Comparison of ENCODE assay signal across 21 mouse cellular contexts in genomic region chr8:80337872-80338271, GRCm38 (mm10).
"Had no signal": no experiment of that assay in that cellular context is flagged by ENCODE, and none has a peak within 500 bp of the region (broad histone marks: within the 10 kb centered on the region; RNA-seq: fewer than 3 reads in every experiment).

No protein-coding gene starts in this region.

- H3K4me1 ChIP-seq: limb, embryonic 15.5 days; liver, embryonic 12.5 days; liver, embryonic 15.5 days; midbrain, embryonic 13.5 days; neural tube, embryonic 13.5 days had no signal

- H3K36me3 ChIP-seq: limb, embryonic 12.5 days; limb, embryonic 15.5 days; liver, embryonic 12.5 days; liver, embryonic 15.5 days; midbrain, embryonic 13.5 days; neural tube, embryonic 13.5 days had no signal

- H3K4me2 ChIP-seq: limb, embryonic 12.5 days; limb, embryonic 15.5 days; liver, embryonic 12.5 days; liver, embryonic 15.5 days; midbrain, embryonic 13.5 days; neural tube, embryonic 13.5 days had no signal

- DNase-seq: kidney, adult 18-20 months; kidney, adult 9 months; kidney, postnatal 14 days; kidney, postnatal 4 days; lung, adult 2 months; lung, postnatal 14 days; lung, postnatal 4 days; thymus, adult 2 months; thymus, postnatal 14 days; thymus, postnatal 4 days had no signal

- H3K9ac ChIP-seq: limb, embryonic 12.5 days; limb, embryonic 15.5 days; liver, embryonic 12.5 days; liver, embryonic 15.5 days; midbrain, embryonic 13.5 days; neural tube, embryonic 13.5 days had no signal

- H3K27me3 ChIP-seq: limb, embryonic 12.5 days; limb, embryonic 15.5 days; liver, embryonic 12.5 days; liver, embryonic 15.5 days; midbrain, embryonic 13.5 days; neural tube, embryonic 13.5 days had no signal

- H3K9me3 ChIP-seq: limb, embryonic 12.5 days; limb, embryonic 15.5 days; liver, embryonic 12.5 days; liver, embryonic 15.5 days; midbrain, embryonic 13.5 days; neural tube, embryonic 13.5 days had no signal

- ATAC-seq: inflammation-experienced regulatory T-cells, adult 6 months; intestine, embryonic 16.5 days; liver, embryonic 12.5 days; midbrain, embryonic 13.5 days; midbrain, embryonic 16.5 days had no signal

- H3K27ac ChIP-seq: limb, embryonic 12.5 days; limb, embryonic 15.5 days; liver, embryonic 12.5 days; liver, embryonic 15.5 days; midbrain, embryonic 13.5 days; neural tube, embryonic 13.5 days; stomach, postnatal 0 days had no signal

- H3K4me3 ChIP-seq: limb, embryonic 12.5 days; limb, embryonic 15.5 days; liver, embryonic 12.5 days; liver, embryonic 15.5 days; midbrain, embryonic 13.5 days; myocyte; neural tube, embryonic 13.5 days had no signal
